Mouse (Mus musculus) pancreas, adult 10 weeks (tissue): ENCODE data around the gene Wwtr1. TPM values are rescaled to one million over a fixed set of nuclear protein-coding genes. Genes with fewer than 3 reads are reported as not detected.

ENCODE experiments used
- polyA plus RNA-seq: library from polyadenylated mRNA; stranded (reverse); fragments of 350-450 nt; fragmentation: Illumina TruSeq; extraction: RNeasy Lipid Tissue Mini Kit (QIAGEN cat#74804); gene quantifications from one replicate; pipeline ENCODE4 v1.2.3, GENCODE M21; 2015; ENCODE audit warnings: low read depth, low replicate concordance; ENCODE audit not compliant: insufficient read depth

The Wwtr1 gene
- polyA plus RNA-seq, result 7.3 TPM

DNA sequence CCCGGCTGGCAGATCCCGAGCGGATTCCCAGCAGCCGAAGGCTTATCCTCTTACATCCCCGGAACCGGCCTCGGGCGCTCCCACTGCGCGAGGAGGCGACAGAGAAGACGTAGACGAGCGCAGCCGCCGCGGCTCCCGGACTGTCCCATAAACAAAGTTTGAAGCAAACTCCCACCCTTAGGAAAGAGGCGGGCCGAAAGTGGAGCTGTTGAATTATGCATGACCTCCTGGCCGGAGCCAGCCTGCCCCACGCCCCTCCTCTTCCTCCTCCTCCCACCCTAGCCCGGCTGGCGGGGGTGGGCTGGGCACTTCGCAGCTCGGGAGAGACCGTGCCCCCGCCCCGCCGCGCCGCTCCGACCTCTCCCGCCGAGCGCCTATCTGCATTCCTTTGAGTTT, at the start of gene Wwtr1:
Wwtr1 (minus strand) TSS at position 251 of the 396 bp plus-strand sequence.

DNA sequence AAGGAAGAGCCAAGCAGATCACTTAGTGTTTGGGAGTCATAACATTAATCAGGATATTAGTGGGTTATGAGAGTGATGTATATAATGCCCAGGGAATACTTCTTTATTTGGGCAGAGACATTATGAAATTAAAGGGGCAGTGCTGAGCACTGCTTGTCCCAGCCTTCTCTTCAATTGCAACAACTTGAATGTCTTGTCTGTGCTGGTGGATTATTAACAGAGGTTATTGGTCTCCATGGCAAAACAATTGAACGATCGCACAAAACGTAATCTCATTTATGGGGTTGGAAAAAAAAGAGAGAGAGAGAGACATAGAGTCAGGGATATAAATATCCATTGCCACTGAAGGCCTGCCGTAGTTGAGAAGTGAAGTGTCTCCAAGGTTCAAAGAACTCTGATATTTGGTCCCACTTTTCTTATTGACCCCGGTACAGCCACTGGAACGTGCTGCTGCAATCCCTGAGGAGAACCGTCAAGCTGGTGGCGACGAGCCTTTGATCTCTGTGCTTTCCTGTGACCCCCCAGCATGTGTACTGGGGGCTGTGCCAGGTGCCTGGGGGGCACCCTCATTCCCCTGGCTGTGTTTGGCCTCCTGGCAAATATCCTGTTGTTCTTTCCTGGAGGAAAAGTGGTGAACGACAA, 150.5 kb downstream of the Wwtr1 start, which contains the start of gene Tm4sf4:
Tm4sf4 (plus strand) TSS at position 226 of the 642 bp plus-strand sequence.

Other genes starting within 250 kb of the Wwtr1 start
- 33.5 TPM for gene Tm4sf4, start 150.6 kb downstream of the Wwtr1 start, polyA plus RNA-seq
- 11.6 TPM for gene Commd2, start 75.8 kb upstream of the Wwtr1 start, polyA plus RNA-seq
- not detected for gene Ankub1, start 116.9 kb upstream of the Wwtr1 start, polyA plus RNA-seq
- 12.5 TPM for gene Rnf13, start 160.2 kb upstream of the Wwtr1 start, polyA plus RNA-seq